Mouse (Mus musculus) gastrocnemius, postnatal 4 days (tissue): ENCODE measurements around the gene Pcyt1a. TPM values are rescaled to one million over a fixed set of nuclear protein-coding genes. Genes with fewer than 3 reads are reported as not detected.
"Not testable (repeated sequence)": the region's sequence is repeated elsewhere in the genome, so short reads cannot be mapped to it uniquely, and the experiment has no call there.

ENCODE experiments used
- DNase-seq, 2 experiments: peaks; one replicate each; pipeline ENCODE4 v3.0.0; 2021 to 2022; ENCODE audit warnings: low spot score in 2 of 2, mixed read lengths in 2 of 2
- total RNA-seq, 2 experiments: library from RNA; stranded (reverse); gene quantifications; 2 replicates each; pipeline ENCODE4 v1.2.3; 2021

Pcyt1a gene
- total RNA-seq, 2 experiments from 2014 or later = 62.8 to 82.8 TPM

- no peak for DNase-seq
Observed at GRCm38 (mm10) chr16:32431926-32432325, 1.2 kb downstream of the Pcyt1a start.

- DNase-seq = no peak
Observed at GRCm38 (mm10) chr16:32433138-32433537, 2.4 kb downstream of the Pcyt1a start.

- DNase-seq = no peak
Observed at GRCm38 (mm10) chr16:32434066-32434465, 3.3 kb downstream of the Pcyt1a start.

GRCm38 (mm10) chr16:32434691-32435090 lies 4.0 kb downstream of the Pcyt1a start:
- DNase-seq = no peak

- no peak for DNase-seq
Observed at GRCm38 (mm10) chr16:32436657-32437056, 5.9 kb downstream of the Pcyt1a start.

- DNase-seq = no peak
Observed at GRCm38 (mm10) chr16:32437266-32437665, 6.5 kb downstream of the Pcyt1a start.

GRCm38 (mm10) chr16:32441432-32441831 lies 10.7 kb downstream of the Pcyt1a start:
- DNase-seq = no peak

GRCm38 (mm10) chr16:32444615-32445014 lies 13.9 kb downstream of the Pcyt1a start:
- not testable (repeated sequence) for DNase-seq

- DNase-seq = no peak
Observed at GRCm38 (mm10) chr16:32445558-32445957, 14.8 kb downstream of the Pcyt1a start.

- no peak for DNase-seq
Observed at GRCm38 (mm10) chr16:32446563-32447138, 15.9 kb downstream of the Pcyt1a start.

GRCm38 (mm10) chr16:32449665-32450064 lies 18.9 kb downstream of the Pcyt1a start:
- no peak for DNase-seq

GRCm38 (mm10) chr16:32450133-32450532 lies 19.4 kb downstream of the Pcyt1a start:
- DNase-seq = no peak

- DNase-seq = no peak
Observed at GRCm38 (mm10) chr16:32453102-32453501, 22.4 kb downstream of the Pcyt1a start.

GRCm38 (mm10) chr16:32454646-32455045 lies 23.9 kb downstream of the Pcyt1a start:
- no peak for DNase-seq

- no peak for DNase-seq
Observed at GRCm38 (mm10) chr16:32456086-32456485, 25.4 kb downstream of the Pcyt1a start.

GRCm38 (mm10) chr16:32456761-32457160 lies 26.0 kb downstream of the Pcyt1a start:
- no peak for DNase-seq

- peak in 1 of 2 experiments; percentile 52 for DNase-seq
Observed at GRCm38 (mm10) chr16:32457589-32458386, 27.1 kb downstream of the Pcyt1a start.

- no peak for DNase-seq
Observed at GRCm38 (mm10) chr16:32460518-32460917, 29.8 kb downstream of the Pcyt1a start.

- no peak for DNase-seq
Observed at GRCm38 (mm10) chr16:32461713-32462112, 31.0 kb downstream of the Pcyt1a start.

- DNase-seq = no peak
Observed at GRCm38 (mm10) chr16:32462950-32463349, 32.2 kb downstream of the Pcyt1a start.

GRCm38 (mm10) chr16:32463426-32463825 lies 32.7 kb downstream of the Pcyt1a start:
- DNase-seq = no peak

GRCm38 (mm10) chr16:32464908-32465307 lies 34.2 kb downstream of the Pcyt1a start:
- no peak for DNase-seq

- DNase-seq = no peak
Observed at GRCm38 (mm10) chr16:32468488-32468887, 37.8 kb downstream of the Pcyt1a start.
